Mouse (Mus musculus) stomach, embryonic 14.5 days (tissue): ENCODE data around the gene Fbn1. TPM values are rescaled to one million over a fixed set of nuclear protein-coding genes. Genes with fewer than 3 reads are reported as not detected.

ENCODE experiments used
- ATAC-seq: fragments of 200-750 bp; cut with Nextera tagmentation; 2 replicates; pipeline ENCODE4 v1.8.0; 2017; ENCODE audit warnings: low read depth, moderate TSS enrichment; ENCODE audit not compliant: insufficient number of reproducible peaks, insufficient read depth, low FRiP score
- H3K27ac ChIP-seq: fragments of 300-500 bp; sonication (generic); 2 replicates; pipeline ENCODE4 v1.5.1; 2014; ENCODE audit warnings: mild to moderate bottlenecking, low read length, moderate library complexity, mixed read lengths
- H3K27me3 ChIP-seq: fragments of 300-500 bp; sonication (generic); 2 replicates; pipeline ENCODE4 v1.6.1; 2014; ENCODE audit warnings: low read length, control low read depth, mixed read lengths; ENCODE audit not compliant: control insufficient read depth, insufficient read depth
- H3K36me3 ChIP-seq: fragments of 300-500 bp; sonication (generic); 2 replicates; pipeline ENCODE4 v1.6.1; 2014; ENCODE audit warnings: mild to moderate bottlenecking, control low read depth, low read length, moderate library complexity, mixed read lengths; ENCODE audit not compliant: control insufficient read depth, insufficient read depth
- H3K4me1 ChIP-seq: fragments of 300-500 bp; sonication (generic); 2 replicates; pipeline ENCODE4 v1.6.1; 2014; ENCODE audit warnings: low read length, control low read depth, mixed read lengths; ENCODE audit not compliant: control insufficient read depth, insufficient read depth
- H3K4me2 ChIP-seq: fragments of 300-500 bp; sonication (generic); replicated peaks from 2 replicates; pipeline ENCODE4 v1.6.1; 2014; ENCODE audit warnings: low read depth, low read length, control low read depth
- H3K4me3 ChIP-seq: fragments of 300-500 bp; sonication (generic); 2 replicates; pipeline ENCODE4 v1.5.1; 2014; ENCODE audit warnings: low read depth, low read length, control low read depth
- H3K9ac ChIP-seq: fragments of 300-500 bp; sonication (generic); replicated peaks from 2 replicates; pipeline ENCODE4 v1.6.1; 2014; ENCODE audit warnings: low read depth, mild to moderate bottlenecking, control low read depth, low read length, moderate library complexity, mixed read lengths
- H3K9me3 ChIP-seq: fragments of 300-500 bp; sonication (generic); 2 replicates; pipeline ENCODE4 v1.6.1; 2016; ENCODE audit warnings: low read depth, low read length, control low read depth; ENCODE audit not compliant: control insufficient read depth
- WGBS: fragments of 180-500 bp; shearing (Covaris S2); extraction: QIAGEN DNeasy Blood & Tissue Kit; methylation state at CpG from one replicate; pipeline ENCODE4 v1.1.7; 2014; 5-methylcytosine and 5-hydroxymethylcytosine counted together
- polyA plus RNA-seq: library from polyadenylated mRNA; unstranded; fragments of >200 nt; fragmentation: Nextera tagmentation; extraction: Ambion mirVana; gene quantifications from 2 replicates; pipeline ENCODE4 v1.2.1, GENCODE M21; 2014

Gene Fbn1
- polyA plus RNA-seq, 1 experiment from 2014 or later: 56.3 TPM

- peaks cover 8% of the 10 kb centered on the region for H3K36me3 ChIP-seq
- no peak overlapping the region for H3K4me3 ChIP-seq
- ATAC-seq: no peak
- H3K27ac ChIP-seq: no peak overlapping the region
- H3K9me3 ChIP-seq: no peaks in the 10 kb centered on the region
- no peaks in the 10 kb centered on the region for H3K27me3 ChIP-seq
- H3K4me2 ChIP-seq: no peak overlapping the region
- no peak overlapping the region for H3K9ac ChIP-seq
- WGBS: 94% methylated on average over 9 of the region's 9 CpGs
- H3K4me1 ChIP-seq: no peaks in the 10 kb centered on the region
Measured at GRCm38 (mm10) chr2:125394428-125395101, 113.2 kb downstream of the Fbn1 start.

GRCm38 (mm10) chr2:125391582-125391981 is 116.2 kb downstream of the Fbn1 start:
- no peaks in the 10 kb centered on the region for H3K9me3 ChIP-seq
- no peak overlapping the region for H3K9ac ChIP-seq
- H3K4me1 ChIP-seq: no peaks in the 10 kb centered on the region
- no peak overlapping the region for H3K27ac ChIP-seq
- H3K4me3 ChIP-seq: no peak overlapping the region
- peaks cover 12% of the 10 kb centered on the region for H3K36me3 ChIP-seq
- H3K4me2 ChIP-seq: no peak overlapping the region
- 63% methylated on average over 6 of the region's 6 CpGs for WGBS
- no peak for ATAC-seq
- H3K27me3 ChIP-seq: no peaks in the 10 kb centered on the region

GRCm38 (mm10) chr2:125389796-125390195 is 118.0 kb downstream of the Fbn1 start:
- H3K4me1 ChIP-seq: no peaks in the 10 kb centered on the region
- H3K36me3 ChIP-seq: peaks cover 11% of the 10 kb centered on the region
- no peak overlapping the region for H3K4me2 ChIP-seq
- no peak overlapping the region for H3K4me3 ChIP-seq
- no peak for ATAC-seq
- no peak overlapping the region for H3K9ac ChIP-seq
- no peaks in the 10 kb centered on the region for H3K27me3 ChIP-seq
- 97% methylated on average over 10 of the region's 10 CpGs for WGBS
- no peaks in the 10 kb centered on the region for H3K9me3 ChIP-seq
- H3K27ac ChIP-seq: no peak overlapping the region

- no peaks in the 10 kb centered on the region for H3K4me1 ChIP-seq
- no peak overlapping the region for H3K9ac ChIP-seq
- H3K27ac ChIP-seq: no peak overlapping the region
- peaks cover 20% of the 10 kb centered on the region for H3K36me3 ChIP-seq
- ATAC-seq: no peak
- no peaks in the 10 kb centered on the region for H3K9me3 ChIP-seq
- no peaks in the 10 kb centered on the region for H3K27me3 ChIP-seq
- H3K4me3 ChIP-seq: no peak overlapping the region
- WGBS: 74% methylated on average over 7 of the region's 7 CpGs
- H3K4me2 ChIP-seq: no peak overlapping the region
Measured at GRCm38 (mm10) chr2:125386221-125386965, 121.4 kb downstream of the Fbn1 start.

- Histone ChIP-seq H3K27me3 (no peaks in the 10 kb centered on the region), H3K9me3 (no peaks in the 10 kb centered on the region), H3K4me1 (no peaks in the 10 kb centered on the region; the same call in 1 of the 2 replicates), H3K9ac (no peak overlapping the region), H3K27ac (no peak overlapping the region), H3K4me2 (no peak overlapping the region), H3K4me3 (no peak overlapping the region), H3K36me3 (peaks cover 17% of the 10 kb centered on the region)
- ATAC-seq: no peak
- 66% methylated on average over 4 of the region's 4 CpGs for WGBS
Measured at GRCm38 (mm10) chr2:125384941-125385340, 122.9 kb downstream of the Fbn1 start.

GRCm38 (mm10) chr2:125384415-125384814 is 123.4 kb downstream of the Fbn1 start:
- H3K4me2 ChIP-seq: no peak overlapping the region
- H3K9me3 ChIP-seq: no peaks in the 10 kb centered on the region
- H3K4me3 ChIP-seq: no peak overlapping the region
- H3K36me3 ChIP-seq: peaks cover 17% of the 10 kb centered on the region
- H3K27ac ChIP-seq: no peak overlapping the region
- H3K4me1 ChIP-seq: no peaks in the 10 kb centered on the region; the same call in 1 of the 2 replicates
- no peak overlapping the region for H3K9ac ChIP-seq
- ATAC-seq: no peak
- H3K27me3 ChIP-seq: no peaks in the 10 kb centered on the region
- WGBS: 80% methylated on average over 6 of the region's 6 CpGs

GRCm38 (mm10) chr2:125383273-125383641 is 124.5 kb downstream of the Fbn1 start:
- no peak overlapping the region for H3K9ac ChIP-seq
- no peak overlapping the region for H3K4me2 ChIP-seq
- no peak for ATAC-seq
- H3K9me3 ChIP-seq: no peaks in the 10 kb centered on the region
- H3K27me3 ChIP-seq: no peaks in the 10 kb centered on the region
- no peak overlapping the region for H3K4me3 ChIP-seq
- H3K4me1 ChIP-seq: no peaks in the 10 kb centered on the region; the same call in 1 of the 2 replicates
- no peak overlapping the region for H3K27ac ChIP-seq
- 82% methylated on average over 7 of the region's 7 CpGs for WGBS
- H3K36me3 ChIP-seq: peaks cover 14% of the 10 kb centered on the region

DNA sequence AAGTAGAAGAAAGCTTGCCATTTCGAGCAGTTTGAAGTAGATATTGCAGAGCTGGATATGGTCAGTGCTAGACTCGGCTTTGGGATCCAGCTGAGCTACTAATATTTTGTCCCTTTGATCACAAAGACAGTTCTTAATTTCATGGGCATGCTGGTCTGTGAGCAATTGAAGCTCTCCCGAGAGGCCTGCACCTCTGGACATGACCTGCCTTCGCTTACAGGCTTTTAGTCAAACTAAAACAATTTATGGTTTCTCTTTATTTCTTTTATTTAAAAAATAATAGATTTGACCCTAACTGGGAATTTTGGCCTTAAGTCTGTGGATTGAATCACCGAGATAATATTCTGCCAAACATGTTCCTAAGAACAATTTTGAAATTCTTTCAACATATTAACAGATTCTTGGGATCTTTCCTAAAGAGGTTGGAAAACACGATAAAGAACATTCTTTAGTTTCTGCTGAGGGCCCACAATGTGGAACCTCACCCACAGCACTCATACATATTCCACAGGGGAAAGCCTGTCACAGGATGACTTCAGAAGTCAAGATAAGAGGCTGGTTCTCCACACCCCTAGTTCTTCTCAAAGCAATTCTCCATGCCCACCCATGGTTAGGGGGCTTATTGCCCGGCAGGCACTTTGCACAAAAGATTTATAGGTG is 125.0 kb downstream of the Fbn1 start:
- Histone ChIP-seq H3K4me2 (no peak overlapping the region), H3K4me1 (peaks cover under 1% of the 10 kb centered on the region; the same call in 1 of the 2 replicates), H3K27ac (no peak overlapping the region), H3K9ac (no peak overlapping the region), H3K27me3 (no peaks in the 10 kb centered on the region), H3K36me3 (peaks cover 13% of the 10 kb centered on the region), H3K9me3 (no peaks in the 10 kb centered on the region), H3K4me3 (no peak overlapping the region)
- WGBS: 73% methylated on average over 7 of the region's 7 CpGs
- ATAC-seq: no peak
